Comparison of ENCODE assay signal across 8 mouse cellular contexts in genomic region chr11:96696842-96697455, GRCm38 (mm10).
DNase-seq lines count a peak whose midpoint lies in the region.

No protein-coding gene starts in this region.

- intact Hi-C loops in left cerebral cortex, postnatal 4 days (cut with DNase I), result no loop called here
- intact Hi-C loops in left cerebral cortex, postnatal 36 days (cut with DNase I), result no loop called here
- intact Hi-C loops in left cerebral cortex, postnatal 14 days (cut with DNase I), result no loop called here

- peak; percentile 37 for DNase-seq in left cerebral cortex, postnatal 4 days
- DNase-seq in left cerebral cortex, postnatal 36 days (ENCODE audit: low spot score in 2 of 2), result no peak
- peak; percentile 84 for DNase-seq in embryo, embryonic 10.5 days (ENCODE audit: low spot score)
- peak; percentile 65 to 71 for DNase-seq in kidney, postnatal 36 days
- DNase-seq in retina, postnatal 1 day, result peak; percentile 62
- no peak for DNase-seq in c-Kit-positive CD71-positive TER-119-positive erythroid progenitor cells, embryonic 14.5 days (ENCODE audit: low spot score)
- DNase-seq in adrenal gland, adult 18-20 months (ENCODE audit: low spot score in 2 of 2), result no peak
- DNase-seq in left cerebral cortex, postnatal 14 days (ENCODE audit: low spot score in 2 of 2), result no peak

Comparison
In these comparisons a context has a peak if more than half of its experiments do, and no peak if none do; other contexts are left out.
1. DNase-seq: peak in left cerebral cortex, postnatal 4 days (single experiment), embryo, embryonic 10.5 days (single experiment), kidney, postnatal 36 days (2 of 2) and retina, postnatal 1 day (single experiment); none in left cerebral cortex, postnatal 36 days (0 of 2), c-Kit-positive CD71-positive TER-119-positive erythroid progenitor cells, embryonic 14.5 days (single experiment), adrenal gland, adult 18-20 months (0 of 2) and left cerebral cortex, postnatal 14 days (0 of 2).